Mouse (Mus musculus) C2C12 (cell line): ENCODE data around the gene En1.

Source experiments
- CEBPB ChIP-seq: IDR thresholded peaks from one replicate; pipeline ENCODE4 v1.6.1; 2011; ENCODE audit warnings: low read depth, mild to moderate bottlenecking, control low read depth, moderate library complexity
- CTCF ChIP-seq: IDR thresholded peaks from one replicate; pipeline ENCODE4 v1.5.1; 2011; ENCODE audit not compliant: control insufficient read depth, insufficient read depth, insufficient read length
- MAX ChIP-seq: IDR thresholded peaks from one replicate; pipeline ENCODE4 v1.6.1; 2011; ENCODE audit warnings: mild to moderate bottlenecking, control low read depth
- MYOD1 ChIP-seq: IDR thresholded peaks from one replicate; pipeline ENCODE4 v1.6.1; 2011; ENCODE audit warnings: low read depth; ENCODE audit not compliant: control insufficient read depth, insufficient read length

DNA sequence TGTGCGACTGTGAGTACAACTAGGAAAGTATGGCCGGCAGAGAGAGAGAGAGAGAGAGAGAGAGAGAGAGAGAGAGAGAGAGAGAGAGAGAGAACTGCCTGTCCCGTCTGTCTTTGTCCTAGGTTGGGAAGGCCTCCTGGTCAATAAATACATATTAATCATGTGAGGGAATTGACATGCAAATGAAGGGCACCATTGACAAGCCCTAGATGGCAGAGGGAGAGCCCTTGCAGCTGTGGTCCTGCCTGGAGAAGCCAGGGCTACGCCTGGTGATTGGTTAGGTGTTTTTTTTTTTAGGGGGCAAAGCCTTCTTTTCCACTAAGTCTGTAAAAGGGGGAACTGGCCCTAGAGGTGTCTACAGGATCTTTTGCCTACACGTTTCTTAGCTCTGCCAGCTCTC, 19.2 kb downstream of the En1 start:
- TF ChIP-seq CTCF (no peak), CEBPB (no peak), MAX (no peak), MYOD1 (no peak)
